10 mouse cellular contexts compared by ENCODE assay signal in genomic region chr4:84453586-84453985, GRCm38 (mm10).
"Had no signal": no experiment of that assay in that cellular context is flagged by ENCODE, and none has a peak within 500 bp of the region (broad histone marks: within the 10 kb centered on the region; RNA-seq: fewer than 3 reads in every experiment).

No protein-coding gene starts in this region.

- H3K27me3 ChIP-seq: liver, embryonic 13.5 days; midbrain, embryonic 13.5 days; neural tube, embryonic 15.5 days had no signal

- H3K27ac ChIP-seq: left cerebral cortex, adult 2 months; liver, embryonic 13.5 days; midbrain, embryonic 13.5 days; neural tube, embryonic 15.5 days; stomach, postnatal 0 days had no signal

- ATAC-seq: intestine, embryonic 16.5 days; liver, postnatal 0 days; midbrain, embryonic 13.5 days had no signal

- H3K4me1 ChIP-seq: liver, embryonic 13.5 days had no signal

- DNase-seq: liver; liver, embryonic 13.5 days; liver, postnatal 0 days; lung, postnatal 36 days; thymus, postnatal 4 days had no signal

- H3K9me3 ChIP-seq: liver, embryonic 13.5 days; midbrain, embryonic 13.5 days; neural tube, embryonic 15.5 days had no signal

- H3K4me3 ChIP-seq: left cerebral cortex, adult 2 months; liver, embryonic 13.5 days; midbrain, embryonic 13.5 days; neural tube, embryonic 15.5 days had no signal

- H3K4me2 ChIP-seq: liver, embryonic 13.5 days; midbrain, embryonic 13.5 days; neural tube, embryonic 15.5 days had no signal

- H3K36me3 ChIP-seq: liver, embryonic 13.5 days; midbrain, embryonic 13.5 days; neural tube, embryonic 15.5 days had no signal
